Mouse (Mus musculus): Measurements from ENCODE around the gene Trpm3.

Gene Trpm3

DNA sequence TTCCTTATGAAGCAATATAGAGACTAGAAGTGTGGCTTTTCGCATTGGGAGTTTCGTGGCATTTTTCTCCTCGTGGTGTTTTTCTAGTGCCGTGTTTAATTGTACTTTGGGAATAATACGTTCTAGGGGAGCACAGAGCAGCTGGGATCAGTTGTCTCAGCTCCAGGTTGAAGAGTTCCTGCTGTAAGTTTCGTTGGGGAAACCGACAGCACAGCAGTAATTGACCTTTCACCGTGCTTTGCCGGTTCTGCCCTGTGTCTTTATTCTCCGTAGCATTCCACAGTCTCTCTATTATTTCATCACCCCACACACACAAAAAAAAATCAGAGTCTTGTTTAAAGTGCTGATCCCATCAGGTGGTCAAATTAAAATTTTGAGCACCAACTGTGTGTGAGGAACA lies 496.8 kb downstream of the Trpm3 start:
- no peak for DNase-seq (ENCODE audit: low spot score in 2 of 2)

DNA sequence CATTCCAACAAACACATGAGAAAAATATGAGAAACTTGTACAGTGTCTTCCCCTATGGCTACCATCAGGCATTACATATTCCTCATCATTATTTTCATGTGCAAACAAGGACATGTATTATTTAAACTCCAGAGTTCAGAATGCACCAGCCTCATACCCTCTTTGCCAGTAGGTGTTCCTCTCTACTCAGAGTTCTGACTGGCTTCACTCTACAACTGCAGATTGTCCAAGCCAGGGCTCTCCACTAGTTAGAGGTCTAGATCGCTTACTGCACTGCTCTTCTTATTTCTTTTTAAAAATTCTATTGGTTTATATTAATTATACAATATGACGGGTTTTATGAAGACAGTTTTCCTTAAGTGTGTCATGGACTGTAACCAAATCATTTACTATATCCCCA lies 498.9 kb downstream of the Trpm3 start:
- DNase-seq (ENCODE audit: low spot score in 2 of 2) = no peak

DNA sequence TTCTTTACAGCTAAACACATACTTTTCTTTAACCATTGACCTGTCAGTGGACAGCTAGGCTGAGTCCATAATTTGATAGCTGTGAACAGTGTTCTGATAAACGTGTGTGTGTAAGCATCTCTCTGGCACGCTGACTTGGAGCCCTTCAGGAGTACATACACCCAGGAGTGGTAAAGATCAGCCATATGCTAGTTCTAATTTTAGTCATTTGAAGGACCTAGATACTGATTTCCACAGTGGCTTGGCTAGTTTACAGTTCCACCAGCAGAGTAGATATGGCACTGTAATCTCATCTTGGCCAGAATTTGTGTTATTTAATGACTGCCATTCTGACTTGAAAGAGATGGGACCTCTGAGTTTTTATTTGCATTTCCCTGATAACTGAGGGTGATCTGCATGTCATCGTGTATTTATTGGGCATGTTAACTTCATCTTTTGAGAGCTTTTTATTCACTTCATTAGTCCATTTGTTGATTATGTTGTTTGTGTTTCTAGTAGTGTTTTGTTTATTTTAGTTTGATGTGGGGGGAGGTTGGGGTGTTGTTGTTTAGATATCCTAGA lies 499.6 kb downstream of the Trpm3 start:
- DNase-seq (ENCODE audit: low spot score in 2 of 2) = no peak

DNA sequence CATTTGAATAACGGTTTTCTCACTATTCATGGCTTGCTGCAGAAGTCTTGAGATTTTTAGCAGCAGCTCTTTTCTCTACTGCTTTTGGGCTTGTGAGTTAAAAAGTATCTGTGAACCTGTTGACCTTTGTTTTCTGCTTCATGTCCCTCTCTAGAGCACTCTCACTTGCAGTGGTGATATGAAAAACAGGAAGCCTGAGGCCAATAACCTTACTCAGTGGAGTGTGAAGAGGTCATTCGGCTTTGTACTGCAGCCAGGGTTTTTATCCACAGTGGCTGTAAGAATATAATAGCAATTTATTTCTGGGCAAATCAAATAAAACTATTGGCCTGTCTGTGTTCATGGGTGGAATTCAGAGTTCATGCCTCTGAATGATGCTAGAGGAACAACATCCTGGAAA lies 503.3 kb downstream of the Trpm3 start:
- no peak for DNase-seq (ENCODE audit: low spot score in 2 of 2)

DNA sequence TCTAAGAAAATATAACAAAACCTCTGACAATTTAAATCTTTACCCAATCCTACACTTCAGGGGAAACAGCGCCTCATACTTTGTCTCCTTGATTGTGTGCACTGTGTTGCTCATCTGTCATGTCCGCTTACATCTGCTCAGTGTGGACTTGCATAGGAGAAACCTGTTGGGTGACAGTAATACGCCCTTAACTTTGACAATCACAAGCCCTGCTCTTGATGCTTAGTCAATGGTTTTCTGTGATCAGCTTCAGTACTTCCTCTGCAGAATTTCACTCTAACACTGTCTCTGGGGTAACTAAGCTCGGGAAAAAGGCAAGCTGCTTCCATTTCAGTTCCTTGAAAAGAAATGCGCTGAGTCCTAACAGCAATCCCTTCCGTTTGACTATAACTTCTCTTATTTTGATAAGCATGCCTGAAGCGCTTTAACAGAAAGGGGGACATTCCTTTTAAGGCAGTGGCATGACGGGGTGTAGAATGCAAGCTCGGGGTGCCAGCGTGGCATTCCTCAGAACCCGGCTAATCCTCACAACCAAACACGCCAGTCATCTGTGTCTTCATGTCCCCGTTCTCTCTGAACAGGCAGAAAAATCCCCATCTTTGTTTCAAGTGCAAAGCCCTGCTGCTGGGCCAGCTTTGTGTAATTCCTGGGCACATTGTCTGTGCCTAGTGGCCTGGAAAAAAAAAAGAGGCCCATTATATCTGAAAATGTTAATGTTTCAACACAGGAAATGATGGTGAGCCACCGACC lies 517.8 kb downstream of the Trpm3 start:
- no peak for DNase-seq (ENCODE audit: low spot score in 2 of 2)

DNA sequence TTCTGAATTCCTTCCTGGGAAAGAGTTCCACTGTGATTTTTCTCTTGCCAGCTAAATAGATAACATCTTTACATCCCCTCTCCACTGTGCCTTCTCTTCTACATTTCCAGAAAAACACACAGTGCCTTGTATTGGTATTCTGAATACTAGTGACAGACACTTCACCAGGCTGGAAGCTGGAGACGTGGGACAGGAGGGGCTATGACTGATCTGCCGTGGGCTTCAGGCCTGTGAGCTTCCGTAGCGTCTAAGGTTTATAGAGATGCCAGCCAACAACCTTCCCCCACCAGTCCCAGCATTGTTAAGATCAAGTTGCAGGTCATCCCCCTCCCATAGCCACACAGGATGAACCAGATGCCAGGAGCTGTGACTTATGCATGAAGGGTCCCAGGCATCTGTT lies 518.4 kb downstream of the Trpm3 start:
- DNase-seq (ENCODE audit: low spot score in 2 of 2) = no peak

DNA sequence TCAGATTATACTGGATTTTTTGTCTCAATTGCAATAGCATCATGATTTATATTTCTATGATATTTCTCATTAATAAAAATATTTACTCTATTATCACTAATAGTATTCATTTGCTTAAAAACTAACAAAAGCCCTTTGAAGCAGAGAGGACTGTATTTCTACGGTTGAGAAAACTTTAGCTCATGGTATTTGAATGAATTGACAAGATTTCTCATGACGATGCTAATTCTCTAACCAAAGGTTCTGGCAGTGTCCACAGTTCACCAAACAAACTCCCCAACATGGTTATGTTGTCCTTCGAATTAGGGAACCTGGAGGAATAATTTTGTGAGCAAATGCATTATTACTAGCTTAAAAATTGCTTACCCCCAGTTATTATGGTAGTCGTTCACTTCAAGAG lies 526.6 kb downstream of the Trpm3 start:
- no peak for DNase-seq (ENCODE audit: low spot score in 2 of 2)

DNA sequence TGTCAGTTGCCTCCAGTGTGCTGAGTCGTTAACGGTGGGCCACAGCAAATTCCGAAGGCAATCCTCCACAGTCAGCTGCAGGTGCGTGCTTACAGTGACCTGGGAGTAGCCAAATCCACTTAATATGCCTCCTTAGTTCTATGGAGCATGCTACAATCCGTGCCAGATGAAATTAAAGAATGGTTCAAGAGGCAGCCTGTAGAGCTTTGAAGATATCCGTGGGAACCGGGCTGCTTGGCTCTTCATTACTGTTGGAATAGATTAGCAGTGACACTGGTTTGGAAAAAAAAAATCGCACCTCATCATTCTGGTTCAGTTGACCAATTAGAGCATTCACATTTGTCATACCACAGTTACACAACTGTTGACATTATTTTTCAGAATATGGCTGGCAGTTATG lies 531.4 kb downstream of the Trpm3 start:
- no peak for DNase-seq (ENCODE audit: low spot score in 2 of 2)

DNA sequence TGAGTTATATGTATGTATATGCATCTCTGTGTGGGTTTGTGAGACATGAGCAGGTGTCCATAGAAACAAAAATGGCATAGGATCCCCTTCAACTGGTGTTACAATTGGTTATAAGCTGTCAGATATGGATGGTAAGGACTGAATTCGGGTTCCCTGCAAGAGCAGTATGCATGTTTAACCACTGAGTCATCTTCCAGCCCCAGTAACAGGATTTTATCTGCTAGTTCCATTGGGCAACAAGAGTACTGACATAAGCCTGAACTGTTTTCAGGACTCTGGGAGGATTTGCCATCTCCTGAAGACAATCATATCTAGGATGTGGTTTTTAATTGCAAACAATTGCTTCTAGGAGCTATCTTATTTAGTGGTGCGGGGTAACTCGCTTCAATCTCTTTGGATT lies 534.0 kb downstream of the Trpm3 start:
- no peak for DNase-seq (ENCODE audit: low spot score in 2 of 2)

DNA sequence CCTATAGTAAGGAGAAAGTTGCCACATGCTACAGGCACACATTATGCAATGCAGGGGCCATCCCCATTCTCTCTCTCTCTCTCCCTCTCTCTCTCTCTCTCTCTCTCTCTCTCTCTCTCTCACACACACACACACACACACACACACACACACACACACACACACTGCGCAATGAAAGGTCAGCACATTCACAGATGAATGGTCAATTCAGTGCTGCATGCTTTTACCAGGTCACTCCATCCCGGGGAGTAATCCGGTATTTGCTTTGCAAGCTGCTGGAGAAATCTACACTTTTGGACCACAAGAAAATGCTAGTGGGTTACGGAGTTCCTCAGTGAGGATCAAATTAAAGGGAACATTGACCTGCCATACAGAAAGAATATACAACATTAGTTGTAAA lies 537.4 kb downstream of the Trpm3 start:
- DNase-seq (ENCODE audit: low spot score in 2 of 2) = no peak

DNA sequence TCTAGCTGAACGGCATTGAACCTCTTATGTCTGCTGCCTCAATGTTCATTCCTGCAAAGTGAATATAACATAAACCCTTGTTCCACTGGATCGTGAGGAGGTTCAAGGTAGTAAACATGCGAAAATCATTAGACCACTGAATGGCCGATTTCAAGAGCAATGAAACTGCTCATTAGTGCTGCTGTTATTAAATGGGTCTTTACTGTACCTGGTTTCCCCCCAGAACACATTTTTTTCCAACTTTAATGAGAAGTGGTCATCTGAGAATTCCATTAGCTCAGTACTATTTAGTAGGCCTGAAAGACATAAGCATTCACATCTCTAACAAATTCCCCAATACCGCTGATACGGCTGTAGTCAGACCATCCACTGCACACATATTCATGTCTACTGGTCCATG lies 543.4 kb downstream of the Trpm3 start:
- no peak for DNase-seq (ENCODE audit: low spot score in 2 of 2)

DNA sequence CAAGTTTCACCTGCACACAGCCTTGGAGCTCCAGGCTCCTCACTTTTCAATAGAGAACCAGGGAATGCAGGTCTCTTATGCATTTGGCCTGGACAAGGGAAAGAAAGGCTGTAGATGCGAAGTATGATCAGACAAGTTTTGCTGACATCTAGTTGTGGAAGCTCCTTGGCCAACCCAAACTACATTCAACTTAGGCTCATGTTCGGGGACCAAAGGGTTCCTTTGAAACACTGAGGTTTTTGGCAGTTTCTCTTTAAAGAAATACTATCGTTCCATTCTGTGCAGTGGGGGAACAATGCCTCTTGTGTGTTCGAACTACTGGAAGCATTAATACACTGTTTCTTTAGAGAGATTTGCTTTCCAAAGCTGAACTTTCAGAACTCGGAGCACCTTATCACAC lies 553.1 kb downstream of the Trpm3 start:
- DNase-seq (ENCODE audit: low spot score in 2 of 2) = no peak

DNA sequence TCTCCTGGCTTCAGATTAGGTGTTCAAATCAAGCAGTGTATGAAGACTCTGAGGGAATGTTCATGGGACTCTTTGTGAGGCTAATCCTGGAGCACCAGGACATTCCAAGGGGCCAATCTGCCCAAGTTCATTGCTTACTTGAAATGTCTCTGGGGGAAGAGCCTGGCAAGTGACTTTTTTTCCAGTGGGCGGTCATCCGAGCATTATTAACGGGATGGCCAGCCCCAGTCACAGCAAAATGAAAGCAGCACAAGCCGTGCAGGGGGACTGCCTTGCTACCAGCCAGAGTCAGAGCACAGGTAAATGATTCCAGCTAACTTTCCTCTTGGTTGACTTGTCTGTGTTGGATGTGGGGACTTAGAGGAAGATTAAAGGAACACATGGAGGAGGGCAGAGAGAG lies 553.7 kb downstream of the Trpm3 start:
- no peak for DNase-seq (ENCODE audit: low spot score in 2 of 2)

DNA sequence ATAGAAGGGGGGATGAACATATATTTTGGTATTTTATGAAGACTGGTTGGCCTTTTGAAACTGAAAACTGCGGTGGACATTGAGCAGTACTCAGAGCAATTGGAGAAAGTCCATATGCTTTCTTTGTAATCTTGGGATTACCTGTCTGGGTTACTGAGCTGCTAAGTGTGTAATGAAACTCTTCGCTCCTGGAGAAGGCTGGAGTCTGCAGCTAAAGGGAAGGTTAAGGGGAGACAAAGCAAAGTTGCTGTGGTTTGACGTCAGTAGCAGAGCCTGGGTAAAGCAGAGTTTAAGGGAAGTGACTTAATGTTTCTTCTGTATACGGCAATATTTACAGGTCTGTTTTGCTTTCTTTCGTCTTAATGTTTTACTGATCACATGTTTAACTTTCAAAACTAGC lies 554.1 kb downstream of the Trpm3 start:
- DNase-seq (ENCODE audit: low spot score in 2 of 2) = no peak

DNA sequence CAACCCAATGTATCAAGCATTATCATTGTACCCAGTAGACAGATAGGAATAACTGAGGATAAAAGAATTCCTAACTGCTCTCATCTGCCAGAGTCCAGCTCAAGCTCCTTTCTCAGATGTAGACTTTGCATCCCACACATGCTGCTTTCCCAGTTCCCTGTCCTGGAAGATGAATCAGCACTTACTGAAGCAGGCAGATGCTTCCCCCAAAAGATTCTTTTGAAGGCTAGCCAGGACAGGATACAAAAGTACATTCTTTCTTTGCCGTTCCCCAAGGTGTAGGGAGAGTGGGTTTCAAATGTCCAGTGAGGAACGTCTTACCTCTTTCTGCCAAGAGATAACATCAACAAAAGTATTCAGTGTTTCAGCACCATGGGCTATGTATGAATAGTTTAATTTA lies 556.6 kb downstream of the Trpm3 start:
- peak; percentile 10 to 39 for DNase-seq (ENCODE audit: low spot score in 2 of 2)

DNA sequence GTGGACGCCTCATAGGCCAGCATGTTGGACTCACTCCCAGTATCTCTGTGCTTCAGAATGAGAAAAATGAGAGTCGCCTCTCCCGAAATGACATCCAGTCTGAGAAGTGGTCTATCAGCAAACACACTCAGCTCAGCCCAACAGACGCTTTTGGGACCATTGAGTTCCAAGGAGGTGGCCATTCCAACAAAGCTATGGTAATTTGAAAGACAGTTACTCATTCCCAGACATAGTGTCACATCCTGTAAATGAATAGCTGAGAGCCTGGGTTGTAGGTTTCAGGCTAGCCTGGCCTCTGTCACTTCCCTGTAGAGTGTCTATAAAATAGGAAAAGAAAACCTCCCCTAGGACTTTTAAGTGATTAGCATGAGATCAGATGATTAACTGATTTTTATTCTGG lies 559.9 kb downstream of the Trpm3 start:
- DNase-seq (ENCODE audit: low spot score in 2 of 2) = no peak

DNA sequence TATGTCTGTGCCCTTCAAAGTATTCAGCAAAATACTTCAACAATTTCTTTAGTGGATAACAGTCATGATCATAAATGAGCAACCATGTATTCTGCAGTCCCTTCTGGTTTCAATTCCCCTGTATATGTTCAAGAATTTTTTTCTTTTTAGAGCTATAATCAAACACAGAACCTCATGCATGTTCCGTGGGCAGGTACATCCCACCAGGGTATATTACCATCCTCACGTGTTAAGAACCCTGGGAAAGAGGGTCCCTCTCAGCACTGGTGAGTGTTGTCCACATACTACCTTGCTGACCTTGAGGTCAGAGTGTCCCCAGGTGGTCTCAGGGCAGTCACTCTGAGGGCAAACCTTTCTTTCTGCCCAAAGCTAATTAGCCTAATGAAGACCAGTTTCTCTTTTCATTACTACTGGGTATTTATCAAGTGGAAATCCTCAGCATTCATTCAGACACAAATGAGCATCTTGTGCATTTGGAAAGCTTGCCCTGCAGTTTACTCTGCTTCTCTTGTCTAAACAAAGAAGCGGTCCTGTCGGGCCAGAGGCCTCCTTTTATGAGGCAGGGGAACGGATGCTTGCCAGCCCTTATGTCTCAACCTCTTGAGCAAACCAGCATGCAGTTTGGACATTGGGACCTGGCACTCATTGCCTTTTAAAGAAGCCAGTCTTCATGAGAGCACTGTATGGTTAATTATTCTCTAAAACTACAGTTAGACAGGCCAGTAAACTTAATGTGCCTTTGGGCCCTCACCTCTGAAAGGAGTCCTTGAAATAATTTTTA lies 562.2 kb downstream of the Trpm3 start:
- DNase-seq (ENCODE audit: low spot score in 2 of 2) = no peak

DNA sequence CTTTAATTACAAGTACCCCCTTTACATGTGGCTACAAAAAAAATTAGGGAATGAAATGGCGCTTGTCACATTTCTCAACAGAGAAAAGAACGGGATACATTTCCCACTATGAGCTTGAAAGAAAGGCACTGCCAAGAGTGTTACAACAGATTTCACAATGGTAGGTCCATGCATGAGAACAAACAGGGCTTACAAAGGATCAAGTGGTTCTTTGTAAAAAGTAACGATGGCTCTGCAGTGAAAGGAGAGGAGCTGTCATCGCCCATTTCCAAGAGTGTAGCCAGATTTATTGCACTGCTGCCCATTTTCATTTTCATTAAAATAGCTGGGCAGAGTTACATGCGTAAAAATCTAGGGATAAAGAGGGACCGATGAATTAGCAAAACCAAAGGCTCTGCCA lies 565.0 kb downstream of the Trpm3 start:
- no peak for DNase-seq (ENCODE audit: low spot score in 2 of 2)

DNA sequence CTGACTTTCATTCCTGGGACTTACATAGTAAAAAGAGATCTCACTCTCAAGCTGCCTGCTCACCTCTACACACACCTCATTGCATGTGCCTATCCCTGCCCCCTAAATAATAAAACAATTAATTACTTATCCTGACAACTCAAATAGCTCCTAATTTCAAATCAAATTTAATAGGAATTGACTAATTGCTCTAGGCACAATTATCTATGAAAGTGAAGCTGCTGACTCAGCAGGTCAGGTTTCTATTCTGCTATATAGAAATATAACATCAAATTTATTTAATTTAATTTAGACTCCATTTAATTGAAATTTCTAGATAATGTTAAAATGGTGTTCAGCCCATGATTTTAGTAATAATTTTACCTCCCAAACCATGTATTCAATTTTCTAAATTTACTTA lies 566.6 kb downstream of the Trpm3 start:
- DNase-seq (ENCODE audit: low spot score in 2 of 2) = no peak

DNA sequence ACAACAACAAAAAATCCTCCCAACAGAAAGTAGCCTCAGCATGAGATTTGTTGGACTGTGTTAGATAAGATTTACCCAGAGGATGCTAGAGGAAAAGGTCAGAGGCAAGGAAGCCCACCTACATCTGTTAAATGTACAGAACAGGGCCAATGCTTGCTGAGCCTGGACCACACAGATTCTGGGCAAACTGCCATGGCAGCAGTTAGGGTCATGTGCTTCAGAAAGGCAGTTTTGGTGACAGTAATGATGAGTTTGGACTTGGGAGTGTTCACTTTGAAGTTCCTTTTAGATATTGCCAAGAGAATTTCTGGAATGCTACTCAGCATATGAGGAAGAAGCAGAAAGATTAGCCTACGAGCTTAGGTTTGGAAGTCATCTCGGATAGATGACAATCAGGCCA lies 580.2 kb downstream of the Trpm3 start:
- DNase-seq (ENCODE audit: low spot score in 2 of 2) = no peak

DNA sequence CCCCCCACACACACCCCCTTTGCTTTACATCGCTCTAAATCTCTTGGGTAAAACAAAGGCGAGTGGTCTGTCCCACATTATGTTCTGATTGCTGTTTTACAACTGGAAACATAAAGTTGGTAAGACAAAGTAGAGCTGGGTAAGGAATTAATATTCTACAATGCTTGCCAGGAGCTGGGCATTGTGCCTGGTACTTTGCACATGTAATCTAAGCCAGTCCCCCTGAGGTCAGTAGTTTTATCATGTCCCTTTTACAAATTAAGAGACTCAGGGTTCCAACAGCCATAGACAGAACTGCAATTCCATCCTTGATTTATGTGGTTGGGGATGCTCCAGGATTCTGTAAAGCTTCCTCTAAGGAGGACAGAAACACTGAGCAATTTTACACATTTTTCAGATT lies 591.0 kb downstream of the Trpm3 start:
- DNase-seq (ENCODE audit: low spot score in 2 of 2) = no peak

DNA sequence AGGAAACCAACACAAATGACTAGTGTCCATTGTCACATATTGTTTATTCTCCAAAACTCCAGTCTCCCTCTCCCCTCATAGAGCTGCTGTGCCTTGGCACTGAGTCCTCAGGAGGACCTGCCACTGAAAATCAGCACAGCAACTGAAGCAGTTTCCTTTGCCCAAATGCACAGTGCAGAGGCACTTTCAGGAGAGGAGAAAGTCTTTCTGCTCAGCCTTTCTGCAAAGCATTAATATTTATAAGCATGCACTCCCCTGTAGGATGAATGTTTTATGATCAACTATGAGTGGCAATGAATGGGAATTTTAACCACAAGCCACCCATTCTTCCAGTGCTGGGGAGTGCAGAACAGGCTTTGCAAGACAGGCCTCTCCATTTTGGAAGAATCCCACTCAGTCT lies 592.1 kb downstream of the Trpm3 start:
- DNase-seq (ENCODE audit: low spot score in 2 of 2) = no peak

DNA sequence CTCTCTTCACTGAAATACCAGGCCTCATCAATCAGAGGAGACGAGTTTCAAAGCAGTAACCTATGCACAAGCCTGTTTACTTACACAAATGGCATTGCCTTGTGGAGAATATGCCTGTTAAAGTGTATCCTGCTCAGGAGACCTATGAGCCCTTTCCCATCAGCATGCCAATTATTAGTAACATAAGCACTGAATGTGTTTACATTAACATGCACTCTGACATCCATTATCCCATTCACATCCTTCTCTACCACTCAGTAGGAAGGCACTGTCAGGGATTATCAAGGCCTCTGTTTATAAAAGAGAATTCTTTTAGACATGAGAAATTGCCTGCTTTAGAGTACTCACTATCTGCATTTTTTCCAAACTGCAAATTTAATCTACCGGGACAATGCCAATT lies 598.0 kb downstream of the Trpm3 start:
- DNase-seq (ENCODE audit: low spot score in 2 of 2) = no peak

Measured in right cerebral cortex, postnatal 36 days (tissue).